Mouse (Mus musculus): ENCODE measurements around the gene Add3.

- no peak for TF ChIP-seq CTCF (conservative IDR thresholded peaks at IDR 0.05; ENCODE audit: low read length)
- TF ChIP-seq NANOG (IDR thresholded peaks at IDR 0.05; ENCODE audit: borderline replicate concordance, low read length) = no peak
- no peak for TF ChIP-seq POU5F1 (IDR thresholded peaks at IDR 0.05; ENCODE audit: borderline replicate concordance, low read length)
Observed at GRCm38 (mm10) chr19:53202116-53202515, 61.9 kb downstream of the Add3 start.

Measured in E14TG2a.4 (cell line).